Mouse (Mus musculus): ENCODE results near the gene Chn1. TPM values are rescaled to one million over a fixed set of nuclear protein-coding genes. Genes with fewer than 3 reads are reported as not detected.

Chn1 gene
- total and polyA plus RNA-seq, 3 experiments = 0.30 to 1.2 (median 0.60) TPM

DNA sequence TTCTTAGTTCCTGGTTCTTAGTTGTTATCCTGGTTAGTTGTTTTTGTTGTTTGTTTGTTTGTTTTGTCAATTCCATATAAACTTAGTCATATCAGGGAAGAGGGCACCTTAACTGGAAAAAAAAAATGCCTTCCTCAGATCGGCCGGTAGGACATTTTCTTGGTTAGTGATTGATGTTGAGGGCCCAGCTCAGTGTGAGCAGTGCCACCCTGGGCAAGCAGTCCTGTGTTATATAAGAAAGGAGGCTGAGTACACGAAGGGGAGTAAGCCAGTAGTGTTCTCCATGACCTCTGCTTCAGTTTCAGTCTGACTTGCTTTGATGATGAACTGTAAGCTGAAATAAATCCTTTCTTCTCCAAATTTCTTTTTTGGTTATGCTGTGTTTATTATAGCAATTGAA lies 138.8 kb downstream of the Chn1 start:
- ATAC-seq (ENCODE audit: extremely low read depth, insufficient number of reproducible peaks, low FRiP score, poor library complexity, severe bottlenecking) (no peak), DNase-seq (ENCODE audit: low spot score) (no peak)
- Histone ChIP-seq H3K4me1 (ENCODE audit: insufficient read depth, low read depth, low read length) (no peaks in the 10 kb centered on the region), H3K27me3 (ENCODE audit: insufficient read depth, low read length) (0 out of 2 replicates have a peak, but pooled peaks cover 3% of the 10 kb centered on the region), H3K36me3 (replicated peaks) (no peaks in the 10 kb centered on the region), H3K9me3 (replicated peaks) (no peaks in the 10 kb centered on the region), H3K4me3 (ENCODE audit: low read depth, low read length) (no peak overlapping the region)
- TF ChIP-seq GATA2 (IDR thresholded peaks at IDR 0.05; ENCODE audit: borderline replicate concordance, low read depth, low read length) (no peak), CTCF (IDR thresholded peaks at IDR 0.05; ENCODE audit: low read depth, low read length) (no peak), GATA1 (IDR thresholded peaks at IDR 0.05; ENCODE audit: borderline replicate concordance, low read length) (no peak), TAL1 (conservative IDR thresholded peaks at IDR 0.05; ENCODE audit: low read depth, low read length) (no peak), POLR2AphosphoS5 (IDR thresholded peaks at IDR 0.05; ENCODE audit: insufficient replicate concordance, low read depth, low read length) (no peak)

DNA sequence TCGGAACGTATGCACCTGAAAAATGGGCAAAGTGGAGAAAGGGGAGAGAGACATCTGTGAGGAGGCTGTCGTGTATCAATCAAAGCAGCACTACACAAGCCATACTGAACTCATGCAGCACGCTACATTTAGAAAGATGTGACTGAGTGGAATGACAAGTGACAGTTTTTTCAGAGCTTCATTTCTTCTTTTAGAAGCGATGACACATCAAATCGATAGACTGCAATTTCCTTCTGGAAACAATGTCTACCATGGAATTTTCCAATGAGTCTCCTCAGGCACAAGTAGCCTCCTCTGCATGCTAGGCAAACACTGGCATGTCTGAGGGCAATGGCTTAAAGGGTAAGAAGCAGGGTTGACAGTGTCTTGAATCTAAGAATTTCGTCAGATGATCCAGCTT lies 143.3 kb downstream of the Chn1 start:
- Histone ChIP-seq H3K4me1 (ENCODE audit: insufficient read depth, low read depth, low read length) (no peaks in the 10 kb centered on the region), H3K27me3 (ENCODE audit: insufficient read depth, low read length) (peaks cover 3% of the 10 kb centered on the region; the same call in 1 of the 2 replicates), H3K36me3 (replicated peaks) (no peaks in the 10 kb centered on the region), H3K4me3 (ENCODE audit: low read depth, low read length) (no peak overlapping the region), H3K9me3 (replicated peaks) (no peaks in the 10 kb centered on the region)
- ATAC-seq (ENCODE audit: extremely low read depth, insufficient number of reproducible peaks, low FRiP score, poor library complexity, severe bottlenecking) (no peak), DNase-seq (ENCODE audit: low spot score) (no peak)
- TF ChIP-seq GATA1 (IDR thresholded peaks at IDR 0.05; ENCODE audit: borderline replicate concordance, low read length) = no peak
- no peak for TF ChIP-seq TAL1 (conservative IDR thresholded peaks at IDR 0.05; ENCODE audit: low read depth, low read length)
- TF ChIP-seq GATA2 (IDR thresholded peaks at IDR 0.05; ENCODE audit: borderline replicate concordance, low read depth, low read length) = no peak
- TF ChIP-seq CTCF (IDR thresholded peaks at IDR 0.05; ENCODE audit: low read depth, low read length) = no peak
- TF ChIP-seq POLR2AphosphoS5 (IDR thresholded peaks at IDR 0.05; ENCODE audit: insufficient replicate concordance, low read depth, low read length) = no peak

- H3K9me3 ChIP-seq (replicated peaks) = no peaks in the 10 kb centered on the region
- no peak for DNase-seq (ENCODE audit: low spot score)
- no peaks in the 10 kb centered on the region for H3K36me3 ChIP-seq (replicated peaks)
- H3K27me3 ChIP-seq (ENCODE audit: insufficient read depth, low read length) = no peaks in the 10 kb centered on the region
- H3K4me3 ChIP-seq (ENCODE audit: low read depth, low read length) = no peak overlapping the region
- no peak for TF ChIP-seq GATA2 (IDR thresholded peaks at IDR 0.05; ENCODE audit: borderline replicate concordance, low read depth, low read length)
- no peak for TF ChIP-seq GATA1 (IDR thresholded peaks at IDR 0.05; ENCODE audit: borderline replicate concordance, low read length)
- no peak for TF ChIP-seq TAL1 (conservative IDR thresholded peaks at IDR 0.05; ENCODE audit: low read depth, low read length)
- no peak for TF ChIP-seq POLR2AphosphoS5 (IDR thresholded peaks at IDR 0.05; ENCODE audit: insufficient replicate concordance, low read depth, low read length)
- no peak for TF ChIP-seq CTCF (IDR thresholded peaks at IDR 0.05; ENCODE audit: low read depth, low read length)
- no peaks in the 10 kb centered on the region for H3K4me1 ChIP-seq (ENCODE audit: insufficient read depth, low read depth, low read length)
- ATAC-seq (ENCODE audit: extremely low read depth, insufficient number of reproducible peaks, low FRiP score, poor library complexity, severe bottlenecking) = no peak
These were observed 156.6 kb downstream of the Chn1 start for GRCm38 (mm10) chr2:73618486-73619052.

GRCm38 (mm10) chr2:73616434-73617057 lies 158.6 kb downstream of the Chn1 start:
- Histone ChIP-seq H3K4me3 (ENCODE audit: low read depth, low read length) (no peak overlapping the region), H3K36me3 (replicated peaks) (no peaks in the 10 kb centered on the region), H3K27me3 (ENCODE audit: insufficient read depth, low read length) (no peaks in the 10 kb centered on the region; the same call in 1 of the 2 replicates), H3K4me1 (ENCODE audit: insufficient read depth, low read depth, low read length) (no peaks in the 10 kb centered on the region), H3K9me3 (replicated peaks) (no peaks in the 10 kb centered on the region)
- DNase-seq (ENCODE audit: low spot score) (no peak), ATAC-seq (ENCODE audit: extremely low read depth, insufficient number of reproducible peaks, low FRiP score, poor library complexity, severe bottlenecking) (no peak)
- TF ChIP-seq GATA1 (IDR thresholded peaks at IDR 0.05; ENCODE audit: borderline replicate concordance, low read length) (no peak), TAL1 (conservative IDR thresholded peaks at IDR 0.05; ENCODE audit: low read depth, low read length) (no peak), POLR2AphosphoS5 (IDR thresholded peaks at IDR 0.05; ENCODE audit: insufficient replicate concordance, low read depth, low read length) (no peak), CTCF (IDR thresholded peaks at IDR 0.05; ENCODE audit: low read depth, low read length) (no peak), GATA2 (IDR thresholded peaks at IDR 0.05; ENCODE audit: borderline replicate concordance, low read depth, low read length) (no peak)

- Histone ChIP-seq H3K4me3 (ENCODE audit: low read depth, low read length) (no peak overlapping the region), H3K27me3 (ENCODE audit: insufficient read depth, low read length) (no peaks in the 10 kb centered on the region; the same call in 1 of the 2 replicates), H3K4me1 (ENCODE audit: insufficient read depth, low read depth, low read length) (no peaks in the 10 kb centered on the region), H3K36me3 (replicated peaks) (no peaks in the 10 kb centered on the region), H3K9me3 (replicated peaks) (no peaks in the 10 kb centered on the region)
- TF ChIP-seq GATA1 (IDR thresholded peaks at IDR 0.05; ENCODE audit: borderline replicate concordance, low read length) (no peak), CTCF (IDR thresholded peaks at IDR 0.05; ENCODE audit: low read depth, low read length) (no peak), POLR2AphosphoS5 (IDR thresholded peaks at IDR 0.05; ENCODE audit: insufficient replicate concordance, low read depth, low read length) (no peak), GATA2 (IDR thresholded peaks at IDR 0.05; ENCODE audit: borderline replicate concordance, low read depth, low read length) (no peak), TAL1 (conservative IDR thresholded peaks at IDR 0.05; ENCODE audit: low read depth, low read length) (no peak)
- DNase-seq (ENCODE audit: low spot score) (no peak), ATAC-seq (ENCODE audit: extremely low read depth, insufficient number of reproducible peaks, low FRiP score, poor library complexity, severe bottlenecking) (no peak)
These were observed 159.7 kb downstream of the Chn1 start for GRCm38 (mm10) chr2:73615456-73615855.

DNA sequence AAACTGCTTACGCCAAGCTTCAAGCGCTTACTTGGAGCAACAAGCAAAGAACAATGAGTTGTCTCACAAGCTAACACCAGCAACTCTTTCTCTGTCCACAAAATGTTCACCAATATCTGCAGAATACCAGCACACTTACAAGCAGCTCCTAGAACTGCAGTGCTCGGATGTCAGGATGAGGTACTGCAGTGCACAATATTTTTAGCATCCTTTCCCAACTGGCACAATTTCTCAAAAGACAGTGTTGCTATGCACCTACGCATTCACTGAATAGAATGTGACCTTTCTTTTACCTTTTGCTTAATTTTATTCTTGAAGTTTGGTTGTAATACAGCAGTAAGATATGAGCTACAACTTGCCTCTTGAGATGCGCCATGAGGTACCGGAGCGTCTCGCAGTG lies 160.8 kb downstream of the Chn1 start:
- Histone ChIP-seq H3K4me3 (ENCODE audit: low read depth, low read length) (no peak overlapping the region), H3K9me3 (replicated peaks) (no peaks in the 10 kb centered on the region), H3K27me3 (ENCODE audit: insufficient read depth, low read length) (peaks cover 4% of the 10 kb centered on the region), H3K4me1 (ENCODE audit: insufficient read depth, low read depth, low read length) (no peaks in the 10 kb centered on the region), H3K36me3 (replicated peaks) (no peaks in the 10 kb centered on the region)
- DNase-seq (ENCODE audit: low spot score) (no peak), ATAC-seq (ENCODE audit: extremely low read depth, insufficient number of reproducible peaks, low FRiP score, poor library complexity, severe bottlenecking) (no peak)
- no peak for TF ChIP-seq GATA2 (IDR thresholded peaks at IDR 0.05; ENCODE audit: borderline replicate concordance, low read depth, low read length)
- no peak for TF ChIP-seq CTCF (IDR thresholded peaks at IDR 0.05; ENCODE audit: low read depth, low read length)
- no peak for TF ChIP-seq TAL1 (conservative IDR thresholded peaks at IDR 0.05; ENCODE audit: low read depth, low read length)
- no peak for TF ChIP-seq GATA1 (IDR thresholded peaks at IDR 0.05; ENCODE audit: borderline replicate concordance, low read length)
- no peak for TF ChIP-seq POLR2AphosphoS5 (IDR thresholded peaks at IDR 0.05; ENCODE audit: insufficient replicate concordance, low read depth, low read length)
